Mouse (Mus musculus) thymus, postnatal 0 days (tissue): ENCODE measurements around the gene Gale. TPM values are rescaled to one million over a fixed set of nuclear protein-coding genes. Genes with fewer than 3 reads are reported as not detected.
A peak's percentile ranks its signal among the peaks of the same experiment; 100 is the strongest.

Experiments used
- DNase-seq: peaks from one replicate; pipeline ENCODE4 v3.0.0-alpha.2; 2015; ENCODE audit warnings: low spot score
- polyA plus RNA-seq: library from polyadenylated mRNA; unstranded; fragments of >200 nt; fragmentation: Nextera tagmentation; extraction: Ambion mirVana; gene quantifications from 2 replicates; pipeline ENCODE4 v1.2.1, GENCODE M21; 2015

Gene Gale
- polyA plus RNA-seq, 1 experiment from 2014 or later: 41.8 TPM

DNA sequence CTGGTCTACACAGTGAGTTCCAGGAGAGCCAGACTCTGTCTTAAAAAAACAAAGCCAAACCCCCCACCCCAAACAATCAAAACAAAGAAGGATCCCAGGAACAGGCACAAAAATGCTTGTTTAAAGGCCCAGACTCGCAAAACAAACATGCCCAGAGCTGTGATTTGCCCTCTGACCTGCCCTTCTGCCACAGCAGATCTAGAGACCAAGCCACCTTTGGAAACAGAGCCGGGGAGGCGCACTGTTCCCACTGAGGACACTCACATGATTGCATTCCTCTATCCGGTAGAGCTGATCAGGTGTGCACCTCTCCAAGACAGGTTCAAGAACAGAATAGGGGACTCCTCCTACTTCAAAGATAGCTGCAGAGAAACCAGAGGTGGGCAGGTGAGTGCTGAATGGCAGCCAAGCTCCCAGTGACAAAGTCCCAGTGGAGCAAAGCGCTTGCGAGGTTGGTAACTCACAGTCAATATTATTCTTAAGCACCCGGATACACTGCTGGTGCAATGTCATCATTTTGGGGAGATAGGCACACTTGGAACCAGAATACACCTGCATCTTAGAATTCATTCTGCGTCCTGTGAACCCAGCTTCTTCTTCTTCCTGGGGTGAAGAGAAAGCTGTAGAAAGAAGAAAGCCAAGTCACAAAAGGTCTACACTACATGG, 45.4 kb downstream of the Gale start:
- no peak for DNase-seq

DNA sequence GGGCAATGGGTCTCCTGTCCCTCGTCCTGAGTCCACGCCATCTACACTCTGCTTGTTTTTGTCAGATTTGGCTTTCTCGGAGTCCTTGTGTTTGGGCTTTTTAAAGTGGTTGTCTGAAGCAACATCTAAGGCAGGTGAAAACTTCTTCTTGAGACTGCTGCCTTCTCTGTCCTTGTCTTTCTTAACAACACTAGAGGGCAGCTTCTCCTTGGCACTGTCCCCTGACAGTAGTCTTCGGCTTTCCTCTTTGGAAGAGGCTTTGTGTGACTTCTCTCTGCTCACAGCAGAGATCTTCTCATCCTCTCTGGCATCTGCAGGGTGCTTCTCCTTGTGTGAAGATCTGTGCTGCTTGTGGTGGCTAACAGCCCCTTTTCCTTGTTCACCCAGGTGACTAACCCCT, 47.1 kb downstream of the Gale start:
- DNase-seq: no peak

DNA sequence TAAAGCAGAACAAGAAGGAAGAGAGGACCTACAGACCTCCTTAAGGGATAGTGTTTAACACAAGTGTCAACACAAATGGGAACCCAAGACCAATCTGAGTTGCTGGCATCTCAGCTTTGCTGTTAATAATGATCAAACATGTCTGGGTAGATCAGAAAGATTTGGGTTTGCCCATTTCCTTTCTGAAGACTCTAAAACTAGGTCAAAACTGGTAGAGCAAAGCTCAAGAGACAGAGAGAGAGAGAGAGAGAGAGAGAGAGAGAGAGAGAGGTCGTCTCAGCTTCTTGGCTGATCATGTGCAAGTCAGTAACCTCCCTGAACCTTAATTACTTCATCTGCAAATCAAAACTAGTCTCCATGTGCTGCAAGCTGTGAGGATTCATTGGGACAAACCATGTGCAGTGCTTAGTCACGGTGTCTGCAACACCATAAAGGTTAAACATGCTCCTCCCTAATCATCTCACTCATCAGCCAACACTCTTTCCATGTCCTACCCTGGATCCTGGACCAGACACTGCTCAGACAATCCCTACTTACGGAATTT, 52.6 kb downstream of the Gale start:
- DNase-seq: peak; percentile 56

Other genes starting within 250 kb of the Gale start
- not detected in 2 replicates for gene Il22ra1, start 235.6 kb upstream of the Gale start, polyA plus RNA-seq
- gene Myom3, start 204.0 kb upstream of the Gale start, polyA plus RNA-seq: 0.10 and 0.21 TPM in 2 replicates
- 276 TPM in 2 replicates for gene Srsf10, start 108.0 kb upstream of the Gale start, polyA plus RNA-seq
- gene Pnrc2, start 89.9 kb upstream of the Gale start, polyA plus RNA-seq: 217 and 229 TPM in 2 replicates
- gene Cnr2, start 68.3 kb upstream of the Gale start, polyA plus RNA-seq: 5.5 and 5.8 TPM in 2 replicates
- gene Fuca1, start 43.0 kb upstream of the Gale start, polyA plus RNA-seq: 56.0 and 63.5 TPM in 2 replicates
- 70.1 and 72.8 TPM in 2 replicates for gene Hmgcl, start 17.3 kb upstream of the Gale start, polyA plus RNA-seq
- gene Lypla2, start 8.9 kb downstream of the Gale start, polyA plus RNA-seq: 145 and 149 TPM in 2 replicates
- gene Pithd1, start 23.5 kb downstream of the Gale start, polyA plus RNA-seq: 174 and 180 TPM in 2 replicates
- 41.5 and 45.0 TPM in 2 replicates for gene Eloa, start 58.0 kb downstream of the Gale start, polyA plus RNA-seq
- 717 and 718 TPM in 2 replicates for gene Rpl11, start 89.7 kb downstream of the Gale start, polyA plus RNA-seq
- gene Id3, start 179.8 kb downstream of the Gale start, polyA plus RNA-seq: 262 and 327 TPM in 2 replicates
- 58.9 and 64.1 TPM in 2 replicates for gene E2f2, start 208.7 kb downstream of the Gale start, polyA plus RNA-seq
- 1.3 and 2.1 TPM in 2 replicates for gene Asap3, start 242.6 kb downstream of the Gale start, polyA plus RNA-seq